Mouse (Mus musculus) liver, adult 2 months (tissue): ENCODE measurements around the gene Slc35a5. TPM values are rescaled to one million over a fixed set of nuclear protein-coding genes. Genes with fewer than 3 reads are reported as not detected.

Experiments
- DNase-seq: peaks from one replicate; pipeline ENCODE4 v3.0.0-alpha.2; 2011; ENCODE audit warnings: low read depth, low spot score; ENCODE audit errors: extremely low read depth
- H3K27ac ChIP-seq: fragments of 200-500 bp; replicated peaks from 2 replicates; pipeline ENCODE4 v1.5.1; 2012; ENCODE audit warnings: low read depth, mild to moderate bottlenecking, control low read depth, inconsistent platforms, low read length; ENCODE audit not compliant: insufficient read depth
- H3K27me3 ChIP-seq: fragments of 200-500 bp; 2 replicates; pipeline ENCODE4 v1.6.1; 2012; ENCODE audit warnings: mild to moderate bottlenecking, moderate library complexity, low read length, inconsistent platforms; ENCODE audit not compliant: control insufficient read depth, insufficient read depth
- H3K36me3 ChIP-seq: fragments of 200-500 bp; 2 replicates; pipeline ENCODE4 v1.6.1; 2012; ENCODE audit warnings: low read length, inconsistent platforms; ENCODE audit not compliant: control insufficient read depth, insufficient read depth
- H3K4me1 ChIP-seq: fragments of 200-500 bp; 2 replicates; pipeline ENCODE4 v1.6.1; 2011; ENCODE audit warnings: low read length; ENCODE audit not compliant: control insufficient read depth, insufficient read depth
- H3K4me3 ChIP-seq: fragments of 200-500 bp; 2 replicates; pipeline ENCODE4 v1.5.1; 2011; ENCODE audit warnings: low read depth, mild to moderate bottlenecking, control low read depth, low read length, moderate library complexity; ENCODE audit not compliant: insufficient read depth
- H3K79me2 ChIP-seq: fragments of 200-500 bp; 2 replicates; pipeline ENCODE4 v1.6.1; 2012; ENCODE audit warnings: inconsistent platforms, mild to moderate bottlenecking, low read length, moderate library complexity; ENCODE audit not compliant: control insufficient read depth, insufficient read depth
- H3K9ac ChIP-seq: fragments of 200-500 bp; 2 replicates; pipeline ENCODE4 v1.6.1; 2012; ENCODE audit warnings: low read depth, mild to moderate bottlenecking, control low read depth, inconsistent platforms, low read length
- CTCF ChIP-seq: fragments of 200-500 bp; IDR thresholded peaks from 2 replicates; pipeline ENCODE4 v1.5.1; 2011; ENCODE audit warnings: low read depth, low read length, control low read depth
- POLR2A ChIP-seq: fragments of 200-500 bp; IDR thresholded peaks from 2 replicates; pipeline ENCODE4 v1.6.1; 2011; ENCODE audit warnings: low read length, control low read depth; ENCODE audit not compliant: insufficient read depth; ENCODE audit errors: extremely low read depth
- WGBS: fragments of 180-500 bp; shearing (Covaris S2); methylation state at CpG from one replicate; pipeline ENCODE4 v1.1.7; 2018; 5-methylcytosine and 5-hydroxymethylcytosine counted together
- polyA plus RNA-seq: library from polyadenylated mRNA; depleted of rRNA; stranded (reverse); fragments of >200 nt; gene quantifications from 2 replicates; pipeline ENCODE4 v1.2.3, GENCODE M21; 2012
- total RNA-seq: library from RNA; depleted of rRNA; stranded (reverse); fragments of >200 nt; gene quantifications from 2 replicates; pipeline ENCODE4 v1.2.3, GENCODE M21; 2014

Slc35a5 gene
- total and polyA plus RNA-seq, 2 experiments, result 10.1 to 13.2 TPM

DNA sequence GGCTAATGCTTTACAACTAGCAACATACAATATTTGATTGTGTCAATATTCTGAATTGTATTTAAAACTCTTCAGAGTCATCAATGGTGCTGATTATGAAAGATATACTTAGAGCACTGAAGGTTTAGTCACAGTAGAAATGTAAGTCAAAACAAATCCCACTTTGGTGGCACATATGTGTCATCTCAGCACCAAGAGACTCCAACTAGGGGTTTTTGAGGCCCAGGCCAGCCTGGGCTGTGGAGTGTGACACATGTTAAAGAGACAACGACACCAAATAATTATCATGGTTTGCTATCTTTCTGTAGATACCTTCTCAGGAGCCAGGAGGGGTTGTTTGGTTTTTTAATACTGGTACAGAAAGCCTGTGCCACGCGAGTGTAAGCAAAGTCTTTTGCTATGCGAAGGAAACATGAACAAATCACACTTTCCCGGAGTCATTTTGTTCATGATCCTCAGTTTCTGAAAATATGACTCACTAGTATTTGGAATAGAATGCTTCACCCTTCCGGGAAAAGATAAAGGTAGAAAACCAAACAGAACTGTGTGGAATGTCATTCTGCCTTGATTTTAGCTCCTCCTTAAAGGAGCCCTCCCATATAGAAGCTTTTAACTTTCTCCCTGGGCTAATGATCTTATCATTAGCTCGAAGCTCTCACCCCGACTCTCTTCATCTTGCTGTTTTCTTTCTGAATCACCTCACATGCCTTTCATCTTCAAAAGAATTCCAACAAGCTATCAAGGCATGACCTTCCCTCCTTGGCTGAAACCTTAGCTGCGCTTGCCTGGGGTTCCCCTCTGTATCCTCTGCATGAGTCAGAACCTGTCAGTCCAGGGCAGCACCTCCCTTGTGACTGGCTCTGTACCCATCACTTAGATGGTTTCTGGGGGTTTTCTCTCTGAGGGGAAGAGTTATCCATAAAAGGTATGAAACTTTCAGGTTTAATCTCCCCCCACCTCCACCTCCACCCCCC is 34.0 kb downstream of the Slc35a5 start:
- WGBS, result 56% methylated on average over 9 of the region's 9 CpGs
- Histone ChIP-seq H3K27ac (no peak overlapping the region), H3K79me2 (no peaks in the 10 kb centered on the region), H3K4me1 (no peaks in the 10 kb centered on the region), H3K27me3 (no peaks in the 10 kb centered on the region), H3K36me3 (peaks cover 2% of the 10 kb centered on the region), H3K4me3 (no peak overlapping the region), H3K9ac (no peak overlapping the region)
- no peak for TF ChIP-seq CTCF
- DNase-seq, result no peak

DNA sequence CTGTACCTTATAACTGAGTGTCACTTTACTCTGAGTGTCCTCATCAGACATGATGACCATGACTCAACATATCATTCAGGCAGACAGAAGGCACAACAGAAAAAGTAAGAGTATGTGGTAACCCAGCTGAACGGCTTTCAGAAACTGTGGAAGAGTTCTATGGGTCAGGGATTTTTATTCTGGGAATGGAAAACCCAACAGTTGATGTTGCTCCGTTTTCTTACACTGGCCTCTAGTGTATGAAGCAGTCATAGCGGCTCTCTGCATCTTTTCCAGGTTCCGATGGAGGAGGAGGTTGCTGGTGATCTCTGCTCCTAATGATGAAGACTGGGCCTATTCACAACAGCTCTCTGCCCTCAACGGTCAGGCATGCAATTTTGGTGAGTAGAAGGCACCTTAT is 35.9 kb downstream of the Slc35a5 start:
- Histone ChIP-seq H3K4me3 (no peak overlapping the region), H3K27me3 (no peaks in the 10 kb centered on the region), H3K36me3 (peaks cover 2% of the 10 kb centered on the region), H3K4me1 (no peaks in the 10 kb centered on the region), H3K79me2 (no peaks in the 10 kb centered on the region), H3K27ac (no peak overlapping the region), H3K9ac (no peak overlapping the region)
- DNase-seq, result no peak
- WGBS, result 74% methylated on average over 5 of the region's 5 CpGs
- TF ChIP-seq POLR2A (no peak), CTCF (no peak)

DNA sequence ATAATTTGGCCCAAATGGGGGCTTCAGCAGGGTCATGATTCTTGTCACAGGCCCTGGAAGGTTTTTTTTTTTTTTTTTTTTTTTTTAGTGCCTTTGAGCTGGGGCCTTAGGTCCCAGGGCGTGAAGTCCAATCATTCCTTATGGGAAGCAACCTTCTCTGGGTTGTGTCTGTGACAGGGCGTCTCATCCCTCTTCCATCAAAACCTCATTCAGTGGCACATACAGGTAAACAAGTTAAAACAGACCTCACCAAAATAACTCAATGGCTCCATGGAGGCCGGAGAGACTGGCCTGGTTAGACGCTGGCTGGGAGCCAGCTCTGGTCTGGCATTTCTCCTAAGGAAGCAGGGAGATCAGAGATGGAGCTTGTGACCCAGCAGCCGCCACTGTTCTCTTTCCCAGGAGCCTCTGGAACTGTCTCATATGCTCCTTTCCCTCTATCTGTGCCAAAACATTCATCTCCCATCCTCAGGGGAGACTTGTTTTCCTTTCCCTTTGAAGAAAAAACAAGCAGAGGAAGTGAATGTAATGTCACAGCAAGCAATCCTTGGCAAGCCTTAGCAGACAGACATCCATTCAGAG is 37.6 kb downstream of the Slc35a5 start:
- TF ChIP-seq POLR2A (no peak), CTCF (no peak)
- peaks cover 4% of the 10 kb centered on the region for H3K36me3 ChIP-seq
- H3K27ac ChIP-seq, result no peak overlapping the region
- H3K79me2 ChIP-seq, result no peaks in the 10 kb centered on the region
- WGBS, result 70% methylated on average over 5 of the region's 5 CpGs
- H3K4me3 ChIP-seq, result no peak overlapping the region
- DNase-seq, result no peak
- no peaks in the 10 kb centered on the region for H3K4me1 ChIP-seq
- no peak overlapping the region for H3K9ac ChIP-seq
- no peaks in the 10 kb centered on the region for H3K27me3 ChIP-seq

DNA sequence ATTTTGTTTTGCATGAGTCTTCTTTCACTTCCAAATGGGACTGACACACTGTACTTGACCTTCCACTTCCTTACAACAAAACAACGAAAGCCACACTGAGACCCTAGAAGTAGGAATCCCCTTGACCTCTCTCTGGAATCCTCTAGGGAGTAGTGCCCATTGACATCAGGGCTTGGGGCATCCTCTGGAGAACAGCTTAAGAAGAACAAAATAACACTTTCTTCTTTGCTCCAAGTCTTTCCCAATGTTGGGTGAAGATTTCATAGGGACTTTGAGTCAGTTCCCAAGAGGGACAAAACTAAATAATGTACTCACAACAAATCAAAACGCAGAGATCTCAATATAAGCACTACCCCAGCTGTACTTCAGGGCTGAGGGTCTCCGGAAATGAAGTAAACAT is 39.7 kb downstream of the Slc35a5 start:
- Histone ChIP-seq H3K27ac (no peak overlapping the region), H3K79me2 (no peaks in the 10 kb centered on the region), H3K4me3 (no peak overlapping the region), H3K27me3 (no peaks in the 10 kb centered on the region), H3K36me3 (peaks cover 4% of the 10 kb centered on the region), H3K4me1 (no peaks in the 10 kb centered on the region), H3K9ac (no peak overlapping the region)
- no peak for DNase-seq
- 69% methylated on average over 3 of the region's 3 CpGs for WGBS
- TF ChIP-seq CTCF (no peak), POLR2A (no peak)

DNA sequence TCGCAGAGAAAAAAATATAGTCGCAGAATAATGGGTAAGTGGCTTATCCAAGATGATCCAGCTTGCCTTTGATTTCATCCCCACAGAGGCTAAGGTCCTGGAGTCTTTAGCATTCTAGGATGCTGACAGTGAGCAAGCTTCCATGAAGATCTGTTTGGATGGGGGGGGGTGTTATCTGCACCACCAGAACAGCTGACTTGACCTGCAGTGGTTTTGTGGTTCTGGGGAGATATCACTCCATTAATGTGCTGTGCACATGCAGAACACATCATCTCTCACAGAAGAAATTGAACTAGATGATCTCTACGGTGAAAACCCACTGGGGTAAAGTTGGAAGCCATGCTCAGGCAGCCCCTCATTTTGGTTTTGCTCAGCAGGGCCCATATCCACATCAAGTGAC is 41.3 kb downstream of the Slc35a5 start:
- Histone ChIP-seq H3K4me1 (no peaks in the 10 kb centered on the region), H3K4me3 (no peak overlapping the region), H3K36me3 (peaks cover 2% of the 10 kb centered on the region; the same call in 1 of the 2 replicates), H3K9ac (no peak overlapping the region), H3K27me3 (no peaks in the 10 kb centered on the region), H3K27ac (no peak overlapping the region), H3K79me2 (no peaks in the 10 kb centered on the region)
- no peak for DNase-seq
- no peak for TF ChIP-seq POLR2A
- TF ChIP-seq CTCF, result no peak
- WGBS, result 88% methylated on average over 3 of the region's 3 CpGs

DNA sequence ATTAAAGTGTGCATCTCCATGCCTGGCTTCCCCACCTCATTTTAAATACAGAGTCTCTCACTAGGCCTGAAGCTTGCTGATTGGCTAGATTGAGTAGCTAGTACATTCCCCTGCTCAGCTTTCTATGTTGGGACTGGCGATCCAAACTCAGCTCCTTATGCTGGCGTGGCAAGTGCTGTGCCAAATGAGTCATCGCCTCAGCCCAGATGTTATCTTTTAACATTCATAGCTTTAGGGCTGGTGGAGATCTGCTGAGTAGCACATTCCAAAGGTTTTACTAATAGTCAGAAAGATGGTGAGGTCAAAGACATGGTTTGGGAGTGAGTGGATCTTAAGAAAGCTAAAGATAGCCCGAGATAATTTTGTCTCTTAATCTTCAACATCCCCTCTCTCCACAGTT is 48.0 kb downstream of the Slc35a5 start:
- Histone ChIP-seq H3K27ac (no peak overlapping the region), H3K79me2 (no peaks in the 10 kb centered on the region), H3K36me3 (no peaks in the 10 kb centered on the region), H3K27me3 (no peaks in the 10 kb centered on the region), H3K4me1 (no peaks in the 10 kb centered on the region), H3K4me3 (no peak overlapping the region), H3K9ac (no peak overlapping the region)
- no peak for DNase-seq
- TF ChIP-seq CTCF (no peak), POLR2A (no peak)
- WGBS, result 68% methylated on average over 4 of the region's 4 CpGs
